Mouse (Mus musculus): ENCODE measurements around the gene Crlf1.
A peak's percentile ranks its signal among the peaks of the same experiment; 100 is the strongest.
"Not testable (repeated sequence)": the region's sequence is repeated elsewhere in the genome, so short reads cannot be mapped to it uniquely, and the experiment has no call there.

Crlf1 gene

GRCm38 (mm10) chr8:70495001-70495770, 2.2 kb downstream of the Crlf1 start:
- DNase-seq (ENCODE audit: low read depth, low spot score): no peak

GRCm38 (mm10) chr8:70495771-70496062, 2.8 kb downstream of the Crlf1 start:
- DNase-seq (ENCODE audit: low read depth, low spot score): no peak

- no peak for DNase-seq (ENCODE audit: low read depth, low spot score)
Measured at GRCm38 (mm10) chr8:70500386-70501301, 7.7 kb downstream of the Crlf1 start.

GRCm38 (mm10) chr8:70501820-70502529, 9.0 kb downstream of the Crlf1 start:
- DNase-seq (ENCODE audit: low read depth, low spot score): no peak

GRCm38 (mm10) chr8:70502540-70502939, 9.6 kb downstream of the Crlf1 start:
- no peak for DNase-seq (ENCODE audit: low read depth, low spot score)

- peak; percentile 57 for DNase-seq (ENCODE audit: low read depth, low spot score)
Measured at GRCm38 (mm10) chr8:70503062-70503750, 10.2 kb downstream of the Crlf1 start.

GRCm38 (mm10) chr8:70504291-70504716, 11.3 kb downstream of the Crlf1 start:
- DNase-seq (ENCODE audit: low read depth, low spot score): no peak

GRCm38 (mm10) chr8:70504851-70505250, 11.9 kb downstream of the Crlf1 start:
- peak; percentile 75 for DNase-seq (ENCODE audit: low read depth, low spot score)

- DNase-seq (ENCODE audit: low read depth, low spot score): no peak
Measured at GRCm38 (mm10) chr8:70505698-70506327, 12.9 kb downstream of the Crlf1 start.

- peak; percentile 87 for DNase-seq (ENCODE audit: low read depth, low spot score)
Measured at GRCm38 (mm10) chr8:70506328-70507026, 13.5 kb downstream of the Crlf1 start, which contains the start of gene Rex1bd. TSS of gene Rex1bd (minus strand) at chr8:70506752.

GRCm38 (mm10) chr8:70507027-70507393, 14.1 kb downstream of the Crlf1 start:
- DNase-seq (ENCODE audit: low read depth, low spot score): no peak

GRCm38 (mm10) chr8:70509281-70509952, 16.5 kb downstream of the Crlf1 start:
- DNase-seq (ENCODE audit: low read depth, low spot score): no peak

GRCm38 (mm10) chr8:70510228-70510915, 17.4 kb downstream of the Crlf1 start, which contains the start of gene Uba52:
TSS of gene Uba52 (minus strand) at chr8:70510801.
- DNase-seq (ENCODE audit: low read depth, low spot score): peak; percentile 97

- DNase-seq (ENCODE audit: low read depth, low spot score): not testable (repeated sequence)
Measured at GRCm38 (mm10) chr8:70511174-70511573, 18.2 kb downstream of the Crlf1 start.

GRCm38 (mm10) chr8:70511770-70512169, 18.8 kb downstream of the Crlf1 start:
- no peak for DNase-seq (ENCODE audit: low read depth, low spot score)

GRCm38 (mm10) chr8:70512253-70512903, 19.4 kb downstream of the Crlf1 start:
- DNase-seq (ENCODE audit: low read depth, low spot score): no peak

- no peak for DNase-seq (ENCODE audit: low read depth, low spot score)
Measured at GRCm38 (mm10) chr8:70513441-70513840, 20.5 kb downstream of the Crlf1 start.

- DNase-seq (ENCODE audit: low read depth, low spot score): no peak
Measured at GRCm38 (mm10) chr8:70517940-70518643, 25.1 kb downstream of the Crlf1 start.
